Mouse (Mus musculus) liver, embryonic 11.5 days (tissue): ENCODE results near the gene Pdcd6ip. TPM values are rescaled to one million over a fixed set of nuclear protein-coding genes. Genes with fewer than 3 reads are reported as not detected.
"Not testable (repeated sequence)": the region's sequence is repeated elsewhere in the genome, so short reads cannot be mapped to it uniquely, and the experiment has no call there.

Source experiments
- ATAC-seq: fragments of 200-750 bp; cut with Nextera tagmentation; replicated peaks from 2 replicates; pipeline ENCODE4 v1.8.0; 2017; ENCODE audit warnings: moderate number of reproducible peaks, mild to moderate bottlenecking, moderate TSS enrichment, moderate library complexity; ENCODE audit not compliant: low FRiP score
- DNase-seq: peaks from one replicate; pipeline ENCODE4 v3.0.0-alpha.2; 2017; ENCODE audit warnings: low spot score
- H3K27ac ChIP-seq: fragments of 300-500 bp; sonication (generic); 2 replicates; pipeline ENCODE4 v1.5.1; 2014; ENCODE audit warnings: mild to moderate bottlenecking, low read depth, low read length, control low read depth
- H3K27me3 ChIP-seq: fragments of 300-500 bp; sonication (generic); replicated peaks from 2 replicates; pipeline ENCODE4 v1.6.1; 2014; ENCODE audit warnings: low read length, mixed read lengths; ENCODE audit not compliant: control insufficient read depth, insufficient read depth
- H3K36me3 ChIP-seq: fragments of 300-500 bp; sonication (generic); 2 replicates; pipeline ENCODE4 v1.6.1; 2014; ENCODE audit warnings: mild to moderate bottlenecking, low read length, moderate library complexity, mixed read lengths; ENCODE audit not compliant: control insufficient read depth, insufficient read depth
- H3K4me1 ChIP-seq: fragments of 300-500 bp; sonication (generic); replicated peaks from 2 replicates; pipeline ENCODE4 v1.6.1; 2014; ENCODE audit warnings: low read length, mixed read lengths; ENCODE audit not compliant: control insufficient read depth, insufficient read depth
- H3K4me2 ChIP-seq: fragments of 300-500 bp; sonication (generic); 2 replicates; pipeline ENCODE4 v1.6.1; 2014; ENCODE audit warnings: mild to moderate bottlenecking, control low read depth, moderate library complexity
- H3K4me3 ChIP-seq: fragments of 300-500 bp; sonication (generic); 2 replicates; pipeline ENCODE4 v1.5.1; 2014; ENCODE audit warnings: low read depth, low read length, control low read depth
- H3K9ac ChIP-seq: fragments of 300-500 bp; sonication (generic); 2 replicates; pipeline ENCODE4 v1.6.1; 2014; ENCODE audit warnings: low read depth, low read length, control low read depth
- H3K9me3 ChIP-seq: fragments of 300-500 bp; sonication (generic); 2 replicates; pipeline ENCODE4 v1.6.1; 2016; ENCODE audit warnings: low read length, inconsistent platforms, mixed read lengths; ENCODE audit not compliant: control insufficient read depth
- WGBS: fragments of 180-500 bp; shearing (Covaris S2); extraction: QIAGEN DNeasy Blood & Tissue Kit; methylation state at CpG from one replicate; pipeline ENCODE4 v1.1.7; 2014; 5-methylcytosine and 5-hydroxymethylcytosine counted together
- polyA plus RNA-seq: library from polyadenylated mRNA; unstranded; fragments of >200 nt; fragmentation: Nextera tagmentation; extraction: Ambion mirVana; gene quantifications from 2 replicates; pipeline ENCODE4 v1.2.1, GENCODE M21; 2014

Pdcd6ip gene
- polyA plus RNA-seq, 1 experiment from 2014 or later = 66.4 TPM

DNA sequence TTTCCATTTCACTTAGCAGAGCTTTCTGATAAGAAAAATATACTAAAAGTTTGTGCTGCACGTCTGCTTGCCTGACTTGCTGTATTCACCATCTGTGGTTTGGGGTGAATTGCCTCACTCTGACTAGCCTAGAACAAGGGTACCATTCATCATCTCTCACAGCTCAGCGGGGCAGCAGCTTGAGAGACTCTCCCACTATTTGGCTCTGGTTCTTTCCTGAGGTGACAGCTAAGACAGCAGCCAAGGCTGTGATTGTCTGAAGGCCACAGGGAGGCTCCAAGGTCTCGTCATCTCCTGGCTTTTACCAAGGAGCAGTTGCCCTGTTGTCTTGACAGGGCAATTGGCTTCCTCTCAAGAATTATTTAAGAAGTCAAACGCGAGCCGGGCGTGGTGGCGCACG lies 30.0 kb upstream of the Pdcd6ip start:
- no peak overlapping the region for H3K9ac ChIP-seq
- ATAC-seq (no peak), DNase-seq (no peak)
- no peak overlapping the region for H3K4me3 ChIP-seq
- no peak overlapping the region for H3K27ac ChIP-seq
- H3K9me3 ChIP-seq = no peaks in the 10 kb centered on the region
- H3K4me1 ChIP-seq = peaks cover 8% of the 10 kb centered on the region
- H3K4me2 ChIP-seq = no peak overlapping the region
- 73% methylated on average over 9 of the region's 9 CpGs for WGBS
- no peaks in the 10 kb centered on the region for H3K27me3 ChIP-seq
- no peaks in the 10 kb centered on the region for H3K36me3 ChIP-seq

- ATAC-seq = no peak
- Histone ChIP-seq H3K4me3 (no peak overlapping the region), H3K27ac (no peak overlapping the region), H3K4me1 (peaks cover 6% of the 10 kb centered on the region), H3K36me3 (no peaks in the 10 kb centered on the region), H3K9me3 (no peaks in the 10 kb centered on the region), H3K9ac (no peak overlapping the region), H3K27me3 (no peaks in the 10 kb centered on the region), H3K4me2 (no peak overlapping the region)
- DNase-seq = no peak
These were observed 27.9 kb upstream of the Pdcd6ip start for GRCm38 (mm10) chr9:113735920-113736319.

- DNase-seq (no peak), ATAC-seq (no peak)
- no peaks in the 10 kb centered on the region for H3K36me3 ChIP-seq
- no peak overlapping the region for H3K27ac ChIP-seq
- no peaks in the 10 kb centered on the region for H3K4me1 ChIP-seq
- no peaks in the 10 kb centered on the region for H3K27me3 ChIP-seq
- WGBS = 86% methylated on average over 3 of the region's 3 CpGs
- H3K4me3 ChIP-seq = no peak overlapping the region
- H3K4me2 ChIP-seq = no peak overlapping the region
- no peaks in the 10 kb centered on the region for H3K9me3 ChIP-seq
- no peak overlapping the region for H3K9ac ChIP-seq
These were observed 23.5 kb upstream of the Pdcd6ip start for GRCm38 (mm10) chr9:113731540-113731939.

DNA sequence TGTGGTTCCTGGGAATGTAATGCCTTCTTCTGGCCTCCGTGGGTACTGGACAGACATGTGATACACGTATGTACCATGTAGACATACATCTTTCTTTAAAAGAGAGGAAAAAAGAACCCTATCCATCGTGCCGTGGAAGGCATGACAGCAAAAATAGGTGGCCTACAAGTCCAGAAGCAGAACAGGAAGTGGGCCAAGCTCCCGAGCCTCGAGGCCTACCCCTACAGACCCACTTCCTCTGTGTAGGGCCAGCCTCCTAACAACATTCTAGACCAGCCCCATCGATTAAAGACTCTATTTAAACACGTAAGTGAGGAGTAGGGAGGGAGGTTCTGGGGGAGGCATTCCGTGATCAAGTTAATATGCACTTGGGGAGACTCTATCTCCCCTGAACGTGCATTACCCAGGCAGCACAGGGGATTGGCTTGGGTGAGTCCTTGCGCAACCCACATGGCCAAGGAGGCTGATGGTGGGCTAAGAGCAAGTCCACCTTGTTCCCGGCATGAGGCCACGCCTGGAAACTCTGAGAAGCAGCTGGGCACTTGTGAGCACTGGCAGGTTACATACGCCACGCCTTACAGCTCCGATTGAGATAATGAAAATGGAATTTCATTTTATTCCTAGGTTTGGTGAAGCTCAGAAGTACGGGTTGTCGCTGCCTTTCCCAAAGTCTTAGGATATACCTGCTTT lies 19.1 kb upstream of the Pdcd6ip start:
- Histone ChIP-seq H3K27me3 (no peaks in the 10 kb centered on the region), H3K4me3 (no peak overlapping the region), H3K9ac (no peak overlapping the region), H3K4me2 (no peak overlapping the region), H3K4me1 (no peaks in the 10 kb centered on the region), H3K27ac (no peak overlapping the region), H3K9me3 (no peaks in the 10 kb centered on the region), H3K36me3 (no peaks in the 10 kb centered on the region)
- WGBS = 78% methylated on average over 18 of the region's 18 CpGs
- ATAC-seq (no peak), DNase-seq (no peak)

- no peak for DNase-seq
- H3K4me2 ChIP-seq = no peak overlapping the region
- no peaks in the 10 kb centered on the region for H3K9me3 ChIP-seq
- H3K27me3 ChIP-seq = no peaks in the 10 kb centered on the region
- H3K27ac ChIP-seq = no peak overlapping the region
- H3K4me3 ChIP-seq = no peak overlapping the region
- WGBS = 74% methylated on average over 3 of the region's 3 CpGs
- no peaks in the 10 kb centered on the region for H3K36me3 ChIP-seq
- H3K9ac ChIP-seq = no peak overlapping the region
- ATAC-seq = no peak
- H3K4me1 ChIP-seq = no peaks in the 10 kb centered on the region
These were observed 18.1 kb upstream of the Pdcd6ip start for GRCm38 (mm10) chr9:113726131-113726530.

GRCm38 (mm10) chr9:113725609-113726008 lies 17.6 kb upstream of the Pdcd6ip start:
- H3K36me3 ChIP-seq, H3K9ac ChIP-seq, H3K4me2 ChIP-seq, H3K9me3 ChIP-seq, H3K27me3 ChIP-seq, ATAC-seq, H3K27ac ChIP-seq, H3K4me1 ChIP-seq, DNase-seq, H3K4me3 ChIP-seq: not testable (repeated sequence)
- 77% methylated on average over 5 of the region's 5 CpGs for WGBS

DNA sequence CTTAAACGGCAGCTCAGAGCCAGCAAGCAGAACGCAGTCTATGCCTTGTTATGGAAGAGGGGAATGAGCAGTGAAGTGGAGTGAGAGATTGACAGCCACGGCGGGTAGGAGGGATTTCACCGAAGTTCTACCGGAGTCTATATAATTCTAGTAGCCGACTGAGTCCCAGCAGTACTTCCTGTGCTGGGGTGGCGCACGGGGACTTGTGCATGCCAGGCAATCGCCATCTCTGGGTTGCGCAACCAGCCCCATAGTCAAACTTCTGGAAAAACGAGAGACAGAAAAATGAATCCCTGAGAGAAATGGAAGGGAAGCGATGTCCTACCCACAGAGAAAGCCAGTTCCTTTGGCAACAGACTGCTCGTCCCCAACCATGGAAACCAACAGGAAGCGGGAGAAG lies 16.6 kb upstream of the Pdcd6ip start:
- Histone ChIP-seq H3K4me1 (no peaks in the 10 kb centered on the region), H3K4me3 (no peak overlapping the region), H3K9me3 (no peaks in the 10 kb centered on the region), H3K27ac (no peak overlapping the region), H3K36me3 (no peaks in the 10 kb centered on the region), H3K9ac (no peak overlapping the region), H3K4me2 (no peak overlapping the region), H3K27me3 (no peaks in the 10 kb centered on the region)
- 70% methylated on average over 15 of the region's 15 CpGs for WGBS
- ATAC-seq (no peak), DNase-seq (no peak)

DNA sequence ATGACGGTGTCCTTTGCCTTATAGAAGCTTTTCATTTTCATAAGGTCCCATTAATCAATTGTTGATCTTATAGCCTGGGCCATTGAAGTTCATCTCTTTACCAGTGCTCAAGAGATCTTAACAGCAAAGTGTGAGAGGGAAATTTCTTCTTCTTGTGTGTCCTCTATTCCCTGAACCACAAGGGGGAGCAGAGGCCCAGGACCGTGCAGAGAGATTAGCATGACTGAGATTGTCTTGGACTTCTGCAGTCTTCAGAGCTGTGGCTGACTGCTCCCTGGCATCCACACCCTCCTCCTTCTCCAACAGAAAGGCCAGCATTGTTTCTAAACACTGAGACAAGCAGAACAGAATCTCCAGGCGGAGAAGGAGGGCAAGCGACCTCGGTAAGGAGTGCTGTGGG lies 11.0 kb upstream of the Pdcd6ip start:
- no peak for ATAC-seq
- no peaks in the 10 kb centered on the region for H3K9me3 ChIP-seq
- no peak overlapping the region for H3K9ac ChIP-seq
- DNase-seq = no peak
- H3K36me3 ChIP-seq = no peaks in the 10 kb centered on the region
- no peaks in the 10 kb centered on the region for H3K4me1 ChIP-seq
- no peak overlapping the region for H3K27ac ChIP-seq
- H3K4me2 ChIP-seq = no peak overlapping the region
- H3K27me3 ChIP-seq = no peaks in the 10 kb centered on the region
- WGBS = 50% methylated on average over 5 of the region's 5 CpGs
- no peak overlapping the region for H3K4me3 ChIP-seq

- no peaks in the 10 kb centered on the region for H3K36me3 ChIP-seq
- ATAC-seq (no peak), DNase-seq (no peak)
- H3K9ac ChIP-seq = no peak overlapping the region
- H3K4me3 ChIP-seq = no peak overlapping the region
- no peak overlapping the region for H3K27ac ChIP-seq
- H3K4me2 ChIP-seq = no peak overlapping the region
- peaks cover 14% of the 10 kb centered on the region for H3K4me1 ChIP-seq
- H3K9me3 ChIP-seq = no peaks in the 10 kb centered on the region
- no peaks in the 10 kb centered on the region for H3K27me3 ChIP-seq
- WGBS = 76% methylated on average over 12 of the region's 12 CpGs
These were observed 2.8 kb upstream of the Pdcd6ip start for GRCm38 (mm10) chr9:113710871-113711270.
